In genomic region chr7:132853946-132854345, GRCm38 (mm10) we compare ENCODE assay signal across 17 mouse cellular contexts. TPM values are rescaled to one million over a fixed set of nuclear protein-coding genes. Genes with fewer than 3 reads are reported as not detected.
DNase-seq lines count a peak whose midpoint lies in the region; TF ChIP-seq lines count a peak whose summit lies in the region.
"Had no signal": no experiment of that assay in that cellular context is flagged by ENCODE, and none has a peak within 500 bp of the region (broad histone marks: within the 10 kb centered on the region; RNA-seq: fewer than 3 reads in every experiment).

No protein-coding gene starts in this region.

- no peak overlapping the region for H3K4me3 ChIP-seq in heart, adult 2 months
- H3K4me3 ChIP-seq: erythroblast, embryonic 14.5 days; heart, embryonic 12.5 days; megakaryocyte, embryonic 14.5 days; myocyte had no signal

- no peak for TF ChIP-seq POLR2A in heart, adult 2 months (IDR thresholded peaks at IDR 0.05; ENCODE audit: insufficient read depth, low read depth, low read length)

- no peak for TF ChIP-seq CTCF in heart, adult 2 months (IDR thresholded peaks at IDR 0.05)

- 73% methylated on average over 4 of the region's 4 CpGs for WGBS in heart, adult 2 months

- H3K79me2 ChIP-seq in heart, adult 2 months (replicated peaks; ENCODE audit: control insufficient read depth, insufficient read depth, low read length) = no peaks in the 10 kb centered on the region

- H3K27me3 ChIP-seq in heart, adult 2 months (ENCODE audit: control insufficient read depth, insufficient read depth, low read length) = no peaks in the 10 kb centered on the region
- H3K27me3 ChIP-seq: heart, embryonic 12.5 days; megakaryocyte, embryonic 14.5 days had no signal

- no peak overlapping the region for H3K27ac ChIP-seq in heart, adult 2 months

- DNase-seq in heart, adult 11 months = peak; percentile 79
- no peak for DNase-seq in heart, adult 2 months
- peak; percentile 39 for DNase-seq in left cerebral cortex, postnatal 4 days
- DNase-seq in left cerebral cortex, adult 11 months (ENCODE audit: low spot score) = no peak
- peak; percentile 7 for DNase-seq in right cerebral cortex, postnatal 4 days
- DNase-seq in right cerebral cortex, adult 18-20 months = no peak
- DNase-seq in urinary bladder, adult 18-20 months (ENCODE audit: low spot score in 2 of 2) = no peak
- DNase-seq: adrenal gland, adult 2 months; cerebellum, adult 9-10 months; gastrocnemius, postnatal 25 days; heart, postnatal 36 days; kidney, postnatal 10 days; liver, postnatal 0 days had no signal

- peaks cover 1% of the 10 kb centered on the region; the same call in 1 of the 2 replicates for H3K4me1 ChIP-seq in heart, adult 2 months (ENCODE audit: control insufficient read depth, insufficient read depth, low read length)

- no peak for TF ChIP-seq EP300 in heart, adult 2 months (IDR thresholded peaks at IDR 0.05; ENCODE audit: insufficient read depth, low read depth, low read length)

- no peaks in the 10 kb centered on the region for H3K36me3 ChIP-seq in heart, adult 2 months (ENCODE audit: control insufficient read depth, insufficient read depth, low read length)

- intact Hi-C loops in heart, adult 2 months (cut with DNase I) = loop anchor here (2.0 to 10.0 kb wide), 3 partner anchors 41 to 271 kb away; partner anchors contain the start of genes Ctbp2, Fam53b, Fgfr2 and Zranb1
- intact Hi-C loops in left cerebral cortex, postnatal 4 days (cut with DNase I) = no loop called here

- H3K9ac ChIP-seq in heart, adult 2 months (ENCODE audit: low read depth, low read length) = no peak overlapping the region
- H3K9ac ChIP-seq: heart, embryonic 12.5 days; liver, postnatal 0 days had no signal

RNA-seq across cellular contexts. Expression of gene Eef1akmt2, which starts 1.5 kb away (rescaled TPM):
- total RNA-seq in heart, adult 2 months (2021) = 1 to 10 TPM; 7.7 TPM
- 5.2 and 6.0 TPM in 2 replicates for polyA plus RNA-seq in heart, adult 2 months (2012; rRNA removed)
- total RNA-seq in left cerebral cortex, postnatal 4 days (2021) = 10 to 100 TPM; 41.2 to 41.6 TPM

RNA-seq across cellular contexts. Expression of gene Abraxas2, which starts 5.1 kb away (rescaled TPM):
- 10 to 100 TPM; 20.3 to 21.3 TPM for total RNA-seq in heart, adult 2 months (2021)
- polyA plus RNA-seq in heart, adult 2 months (2012; rRNA removed) = 9.8 and 15.9 TPM in 2 replicates
- total RNA-seq in left cerebral cortex, postnatal 4 days (2021) = 10 to 100 TPM; 27.5 to 29.9 TPM

RNA-seq across cellular contexts. Expression of gene Fam53b, which starts 40.3 kb away (rescaled TPM):
- 10 to 100 TPM; 22.0 to 26.9 TPM for total RNA-seq in heart, adult 2 months (2021)
- polyA plus RNA-seq in heart, adult 2 months (2012; rRNA removed) = 22.5 and 25.7 TPM in 2 replicates
- 10 to 100 TPM; 13.4 to 13.8 TPM for total RNA-seq in left cerebral cortex, postnatal 4 days (2021)

Comparison
In these comparisons a context has a peak if more than half of its experiments do, and no peak if none do; other contexts are left out.
1. DNase-seq: peak in heart, adult 11 months (single experiment), left cerebral cortex, postnatal 4 days (single experiment) and right cerebral cortex, postnatal 4 days (single experiment); none in heart, adult 2 months (0 of 2), left cerebral cortex, adult 11 months (single experiment), right cerebral cortex, adult 18-20 months (single experiment) and urinary bladder, adult 18-20 months (0 of 2).
2. RNA of gene Eef1akmt2, which starts 1.5 kb away (total RNA-seq): 41.2 to 41.6 TPM in left cerebral cortex, postnatal 4 days; 7.7 TPM in heart, adult 2 months; every median in the first group is over 4 times any median in the second.